Mouse (Mus musculus) cortical plate, adult 2 months (tissue): ENCODE measurements around the gene Galnt15. TPM values are rescaled to one million over a fixed set of nuclear protein-coding genes. Genes with fewer than 3 reads are reported as not detected.
A peak's percentile ranks its signal among the peaks of the same experiment; 100 is the strongest.

Experiments used
- H3K27ac ChIP-seq: fragments of 200-500 bp; 2 replicates; pipeline ENCODE4 v1.5.1; 2012; ENCODE audit warnings: low read length, control low read depth, inconsistent platforms; ENCODE audit not compliant: insufficient read depth
- H3K4me1 ChIP-seq: fragments of 200-500 bp; 2 replicates; pipeline ENCODE4 v1.6.1; 2011; ENCODE audit warnings: low read length; ENCODE audit not compliant: control insufficient read depth, insufficient read depth
- H3K4me3 ChIP-seq: fragments of 200-500 bp; 2 replicates; pipeline ENCODE4 v1.5.1; 2011; ENCODE audit warnings: mild to moderate bottlenecking, low read length, control low read depth; ENCODE audit not compliant: insufficient read depth
- CTCF ChIP-seq: fragments of 200-500 bp; IDR thresholded peaks from 2 replicates; pipeline ENCODE4 v1.5.1; 2011; ENCODE audit warnings: mild to moderate bottlenecking, control low read depth, low read length; ENCODE audit not compliant: insufficient read depth; ENCODE audit errors: extremely low read depth
- POLR2A ChIP-seq: fragments of 200-500 bp; IDR thresholded peaks from 2 replicates; pipeline ENCODE4 v1.6.1; 2011; ENCODE audit warnings: mild to moderate bottlenecking, low read length, control low read depth; ENCODE audit not compliant: insufficient read depth; ENCODE audit errors: extremely low read depth
- polyA plus RNA-seq: library from polyadenylated mRNA; depleted of rRNA; stranded (reverse); fragments of >200 nt; gene quantifications from 2 replicates; pipeline ENCODE4 v1.2.3, GENCODE M21; 2012

Galnt15 gene
- polyA plus RNA-seq, 1 experiment: 1.3 TPM

DNA sequence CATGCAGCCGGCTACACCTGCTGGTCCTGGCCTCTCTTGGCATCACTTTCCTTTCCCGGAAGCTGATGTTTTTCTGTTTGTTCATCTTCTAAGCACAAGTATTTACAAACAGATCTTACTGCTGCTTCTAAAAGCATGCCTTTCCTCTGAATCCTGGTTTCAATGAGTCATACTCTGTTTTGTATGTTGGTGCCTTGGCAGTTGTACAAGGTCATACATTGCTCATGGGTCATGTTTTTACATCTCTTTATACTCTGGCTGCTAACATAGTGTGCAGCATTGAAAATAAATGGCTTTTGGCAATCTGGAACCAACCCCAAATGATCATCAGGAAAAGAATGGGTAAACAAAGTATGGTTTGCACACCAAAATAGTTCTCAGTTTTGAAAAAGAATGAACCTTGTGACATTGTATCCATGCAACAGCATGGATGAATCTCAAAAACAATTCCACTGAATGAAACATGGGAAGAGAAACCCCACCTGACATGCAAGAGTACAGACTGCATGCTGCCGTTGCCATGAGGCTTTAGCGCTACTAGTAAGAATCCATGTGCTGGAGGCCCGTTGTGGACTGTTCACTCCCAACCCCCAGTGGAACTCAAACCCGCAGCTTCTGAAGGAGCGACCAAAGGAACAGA, 13.5 kb upstream of the Galnt15 start:
- Histone ChIP-seq H3K4me1 (peaks cover 13% of the 10 kb centered on the region), H3K4me3 (no peak overlapping the region), H3K27ac (no peak overlapping the region; the same call in 1 of the 2 replicates)
- no peak for TF ChIP-seq CTCF
- TF ChIP-seq POLR2A: no peak

DNA sequence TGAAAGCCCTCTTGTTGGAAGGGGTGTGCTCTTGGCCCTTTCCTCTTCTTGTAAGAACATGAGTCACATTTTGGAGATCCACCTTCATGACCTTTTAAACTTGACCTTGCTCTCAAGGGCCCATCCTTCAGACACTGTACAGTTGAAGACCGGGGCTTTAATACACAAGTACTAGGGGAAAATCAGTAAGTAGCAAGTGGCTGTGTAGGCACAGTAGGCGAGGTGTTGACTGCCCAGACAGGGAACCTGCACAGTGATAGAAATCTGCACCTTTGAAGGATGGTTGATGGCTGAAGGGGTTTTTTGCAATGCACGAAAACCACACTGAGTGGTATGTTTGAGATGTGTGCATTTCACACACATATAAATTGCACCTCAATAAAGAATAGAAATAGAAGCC, 12.3 kb upstream of the Galnt15 start:
- TF ChIP-seq CTCF (no peak), POLR2A (no peak)
- Histone ChIP-seq H3K27ac (peak overlapping the region; percentile 30; the same call in 1 of the 2 replicates), H3K4me3 (no peak overlapping the region), H3K4me1 (peaks cover 13% of the 10 kb centered on the region)

DNA sequence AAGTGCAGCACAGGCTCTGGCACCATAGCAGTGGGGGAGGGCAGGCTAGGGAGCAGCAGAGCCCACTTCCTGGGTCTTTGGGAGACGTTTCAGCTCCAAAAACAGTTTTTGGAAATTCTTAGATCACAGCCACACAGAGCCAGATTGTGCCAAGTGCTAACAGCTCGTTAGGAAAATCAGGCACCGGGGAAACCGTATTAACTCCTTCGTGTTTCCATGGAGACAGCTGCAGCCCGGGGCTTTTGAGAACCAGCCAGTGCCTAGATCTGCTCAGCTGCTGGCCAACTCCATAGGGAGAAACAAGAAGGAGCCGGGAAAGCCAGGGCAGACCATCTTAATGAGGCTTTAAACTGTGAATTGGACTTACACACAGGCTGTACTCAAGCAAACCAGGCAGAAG, 11.9 kb upstream of the Galnt15 start:
- TF ChIP-seq POLR2A (no peak), CTCF (no peak)
- Histone ChIP-seq H3K4me1 (peaks cover 13% of the 10 kb centered on the region), H3K27ac (peak overlapping the region; percentile 30; the same call in 1 of the 2 replicates), H3K4me3 (no peak overlapping the region)

DNA sequence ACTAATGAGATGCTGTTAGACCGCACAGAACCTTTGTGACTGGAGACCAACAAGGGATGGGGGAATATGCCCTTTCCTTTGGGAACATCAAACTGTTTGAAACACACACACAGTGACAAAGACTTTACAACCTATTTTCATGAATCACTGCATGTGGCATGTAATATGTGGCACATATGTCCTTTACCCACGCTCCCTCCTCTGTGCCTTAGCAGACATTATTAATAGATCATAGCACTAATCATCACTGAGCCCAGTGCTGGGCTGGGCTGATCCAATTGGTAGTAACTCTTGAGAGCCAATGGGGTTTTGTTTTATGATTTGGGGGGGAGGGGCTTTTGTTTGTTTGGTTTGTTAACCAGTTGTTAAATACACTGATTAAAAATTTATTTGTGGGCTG, 11.3 kb upstream of the Galnt15 start:
- Histone ChIP-seq H3K4me1 (peaks cover 13% of the 10 kb centered on the region), H3K4me3 (no peak overlapping the region), H3K27ac (no peak overlapping the region)
- TF ChIP-seq POLR2A (no peak), CTCF (no peak)

DNA sequence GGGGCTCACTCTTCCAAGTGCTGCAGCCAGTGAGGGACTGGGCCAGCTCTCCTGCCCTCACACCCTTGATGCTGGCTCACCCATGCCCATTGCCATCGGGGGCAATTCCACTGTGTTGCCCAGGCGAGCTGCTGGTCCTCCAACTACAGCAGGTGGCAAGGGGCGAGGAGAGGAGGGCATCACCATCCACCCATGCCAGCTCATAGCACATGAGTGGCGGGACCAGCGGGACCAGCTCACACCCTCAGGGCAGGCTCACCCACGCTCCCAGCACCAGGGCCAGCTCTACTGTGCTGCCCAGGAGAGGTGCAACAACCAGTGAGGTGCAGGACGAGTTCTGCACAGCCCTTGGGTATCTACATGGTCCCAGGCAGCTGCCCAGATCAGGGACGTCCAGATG, 9.7 kb upstream of the Galnt15 start:
- TF ChIP-seq POLR2A: no peak
- no peak for TF ChIP-seq CTCF
- H3K27ac ChIP-seq: no peak overlapping the region
- no peak overlapping the region for H3K4me3 ChIP-seq
- peaks cover 13% of the 10 kb centered on the region for H3K4me1 ChIP-seq

GRCm38 (mm10) chr14:32021967-32022366, 6.8 kb upstream of the Galnt15 start:
- TF ChIP-seq CTCF (no peak), POLR2A (no peak)
- Histone ChIP-seq H3K27ac (no peak overlapping the region), H3K4me3 (no peak overlapping the region), H3K4me1 (peaks cover 3% of the 10 kb centered on the region; the same call in 1 of the 2 replicates)

DNA sequence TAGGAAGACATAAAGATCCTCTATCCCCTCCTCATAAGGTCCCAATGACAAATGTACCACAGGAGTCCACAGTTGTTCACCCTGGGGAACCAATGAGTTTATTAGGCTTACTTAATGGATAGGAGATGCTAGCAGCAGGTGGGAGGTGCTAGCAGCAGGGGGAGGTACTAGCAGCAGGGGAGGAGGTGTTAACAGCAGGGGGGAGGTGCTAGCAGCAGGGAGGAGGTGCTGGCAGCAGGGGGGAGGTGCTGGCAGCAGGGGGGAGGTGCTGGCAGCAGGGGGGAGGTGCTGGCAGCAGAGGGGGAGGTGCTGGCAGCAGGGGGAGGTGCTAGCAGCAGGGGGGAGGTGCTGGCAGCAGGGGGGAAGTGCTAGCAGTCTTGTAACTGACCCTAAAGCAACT, 6.3 kb upstream of the Galnt15 start:
- TF ChIP-seq CTCF (no peak), POLR2A (no peak)
- no peak overlapping the region for H3K27ac ChIP-seq
- H3K4me3 ChIP-seq: no peak overlapping the region

GRCm38 (mm10) chr14:32023891-32024290, 4.9 kb upstream of the Galnt15 start:
- TF ChIP-seq POLR2A (no peak), CTCF (no peak)
- no peak overlapping the region for H3K4me3 ChIP-seq
- no peak overlapping the region for H3K27ac ChIP-seq
- H3K4me1 ChIP-seq: peaks cover 2% of the 10 kb centered on the region; the same call in 1 of the 2 replicates

More for the DNA sequence above, 6.3 kb upstream of the Galnt15 start:
- no peaks in the 10 kb centered on the region; the same call in 1 of the 2 replicates for H3K4me1 ChIP-seq

DNA sequence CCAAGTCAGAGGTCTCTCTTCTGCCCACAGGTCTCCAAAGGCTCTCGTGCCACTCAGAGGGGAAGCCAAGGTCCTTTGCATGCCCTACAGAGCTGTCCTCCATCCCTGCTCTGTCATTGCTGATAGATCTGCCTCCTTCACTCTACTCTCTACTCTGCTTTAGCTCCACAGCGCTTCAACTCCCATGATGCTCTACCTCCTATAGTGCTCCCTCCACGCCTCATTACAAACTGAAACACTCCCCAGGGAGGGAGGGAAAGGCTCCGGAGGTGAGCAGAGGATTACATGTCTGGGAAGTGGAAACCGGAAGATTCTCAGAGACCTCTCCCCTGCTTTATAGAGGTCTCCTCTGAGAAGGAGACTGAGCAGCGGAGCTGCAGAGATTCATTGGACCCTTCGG, 1.6 kb upstream of the Galnt15 start:
- TF ChIP-seq POLR2A (no peak), CTCF (no peak)
- Histone ChIP-seq H3K27ac (no peak overlapping the region), H3K4me1 (peaks cover 2% of the 10 kb centered on the region; the same call in 1 of the 2 replicates), H3K4me3 (no peak overlapping the region)

DNA sequence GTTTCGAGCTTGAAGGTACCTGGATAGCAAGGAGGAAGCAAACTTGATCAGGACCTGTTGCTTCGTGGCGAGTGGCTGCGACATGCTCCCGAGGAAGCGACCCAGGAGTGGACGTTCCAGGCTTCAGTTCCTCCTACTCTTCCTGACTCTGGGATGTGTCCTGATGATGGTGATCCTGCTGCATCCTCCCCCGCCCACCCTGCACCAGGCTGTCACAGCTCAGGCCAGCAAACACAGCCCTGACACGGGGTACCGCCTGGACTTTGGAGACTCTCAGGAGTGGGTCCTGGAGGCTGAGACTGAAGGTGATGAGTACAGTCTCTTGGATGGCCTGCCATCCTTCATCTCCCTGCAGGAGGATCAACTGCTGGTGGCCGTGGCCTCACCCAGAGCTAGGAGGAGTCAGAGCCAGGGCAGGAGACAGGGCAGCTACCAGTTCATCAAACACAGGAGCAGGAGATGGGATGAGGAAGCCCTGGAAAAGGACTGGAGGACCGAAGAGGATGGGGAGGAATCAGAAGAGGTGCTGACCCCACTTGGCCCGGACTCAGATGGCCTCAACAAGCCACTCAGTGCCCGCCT, 713 bp downstream of the Galnt15 start:
- TF ChIP-seq CTCF (no peak), POLR2A (no peak)
- Histone ChIP-seq H3K4me1 (peaks cover 2% of the 10 kb centered on the region; the same call in 1 of the 2 replicates), H3K4me3 (peak overlapping the region; percentile 20; the same call in 1 of the 2 replicates), H3K27ac (no peak overlapping the region)
